Mouse (Mus musculus): ENCODE measurements around the gene Plekha8. TPM values are rescaled to one million over a fixed set of nuclear protein-coding genes. Genes with fewer than 3 reads are reported as not detected.

The Plekha8 gene
- polyA plus RNA-seq, 1 experiment from 2014 or later, result 16.5 TPM

GRCm38 (mm10) chr6:54620357-54620756 is 25.4 kb downstream of the Plekha8 start:
- no peak overlapping the region for H3K27ac ChIP-seq (replicated peaks)
- H3K27me3 ChIP-seq (ENCODE audit: low read depth, poor library complexity, severe bottlenecking), result no peaks in the 10 kb centered on the region
- no peaks in the 10 kb centered on the region for H3K9me3 ChIP-seq (replicated peaks)
- peaks cover 36% of the 10 kb centered on the region for H3K36me3 ChIP-seq
- no peaks in the 10 kb centered on the region for H3K4me1 ChIP-seq
- WGBS, result 86% methylated on average over 4 of the region's 4 CpGs
- H3K4me3 ChIP-seq, result no peak overlapping the region
- no peak for DNase-seq (ENCODE audit: low spot score)

- no peaks in the 10 kb centered on the region for H3K9me3 ChIP-seq (replicated peaks)
- WGBS, result 90% methylated on average over 3 of the region's 3 CpGs
- DNase-seq (ENCODE audit: low spot score), result no peak
- H3K4me1 ChIP-seq, result no peaks in the 10 kb centered on the region
- peaks cover 60% of the 10 kb centered on the region for H3K36me3 ChIP-seq
- no peaks in the 10 kb centered on the region for H3K27me3 ChIP-seq (ENCODE audit: low read depth, poor library complexity, severe bottlenecking)
- H3K27ac ChIP-seq (replicated peaks), result no peak overlapping the region
- H3K4me3 ChIP-seq, result no peak overlapping the region
Observed at GRCm38 (mm10) chr6:54628381-54628780, 33.5 kb downstream of the Plekha8 start.

GRCm38 (mm10) chr6:54629734-54630133 is 34.8 kb downstream of the Plekha8 start:
- no peak overlapping the region for H3K27ac ChIP-seq (replicated peaks)
- H3K27me3 ChIP-seq (ENCODE audit: low read depth, poor library complexity, severe bottlenecking), result no peaks in the 10 kb centered on the region
- no peaks in the 10 kb centered on the region for H3K4me1 ChIP-seq
- peak; percentile 18 for DNase-seq (ENCODE audit: low spot score)
- no peak overlapping the region for H3K4me3 ChIP-seq
- H3K36me3 ChIP-seq, result peaks cover 50% of the 10 kb centered on the region
- 39% methylated on average over 7 of the region's 7 CpGs for WGBS
- H3K9me3 ChIP-seq (replicated peaks), result no peaks in the 10 kb centered on the region

GRCm38 (mm10) chr6:54631462-54631861 is 36.6 kb downstream of the Plekha8 start:
- DNase-seq (ENCODE audit: low spot score), result no peak
- Histone ChIP-seq H3K9me3 (replicated peaks) (no peaks in the 10 kb centered on the region), H3K27me3 (ENCODE audit: low read depth, poor library complexity, severe bottlenecking) (no peaks in the 10 kb centered on the region), H3K4me1 (no peaks in the 10 kb centered on the region), H3K4me3 (no peak overlapping the region), H3K36me3 (peaks cover 39% of the 10 kb centered on the region), H3K27ac (replicated peaks) (no peak overlapping the region)
- WGBS, result 65% methylated on average over 3 of the region's 3 CpGs

GRCm38 (mm10) chr6:54639877-54640276 is 45.0 kb downstream of the Plekha8 start:
- no peaks in the 10 kb centered on the region for H3K27me3 ChIP-seq (ENCODE audit: low read depth, poor library complexity, severe bottlenecking)
- no peaks in the 10 kb centered on the region for H3K9me3 ChIP-seq (replicated peaks)
- no peak for DNase-seq (ENCODE audit: low spot score)
- no peaks in the 10 kb centered on the region; the same call in 1 of the 2 replicates for H3K4me1 ChIP-seq
- H3K4me3 ChIP-seq, result no peak overlapping the region
- H3K36me3 ChIP-seq, result peaks cover 12% of the 10 kb centered on the region; the same call in 1 of the 2 replicates
- no peak overlapping the region for H3K27ac ChIP-seq (replicated peaks)
- WGBS, result 95% methylated on average over 3 of the region's 3 CpGs

GRCm38 (mm10) chr6:54641953-54642352 is 47.0 kb downstream of the Plekha8 start:
- DNase-seq (ENCODE audit: low spot score), result no peak
- Histone ChIP-seq H3K9me3 (replicated peaks) (no peaks in the 10 kb centered on the region), H3K36me3 (peaks cover 12% of the 10 kb centered on the region; the same call in 1 of the 2 replicates), H3K27ac (replicated peaks) (no peak overlapping the region), H3K4me1 (no peaks in the 10 kb centered on the region; the same call in 1 of the 2 replicates), H3K27me3 (ENCODE audit: low read depth, poor library complexity, severe bottlenecking) (no peaks in the 10 kb centered on the region), H3K4me3 (no peak overlapping the region)
- 88% methylated on average over 2 of the region's 2 CpGs for WGBS

- H3K27ac ChIP-seq (replicated peaks), result no peak overlapping the region
- H3K4me1 ChIP-seq, result no peaks in the 10 kb centered on the region; the same call in 1 of the 2 replicates
- WGBS, result 88% methylated on average over 4 of the region's 4 CpGs
- no peaks in the 10 kb centered on the region for H3K9me3 ChIP-seq (replicated peaks)
- DNase-seq (ENCODE audit: low spot score), result no peak
- H3K27me3 ChIP-seq (ENCODE audit: low read depth, poor library complexity, severe bottlenecking), result no peaks in the 10 kb centered on the region
- no peak overlapping the region for H3K4me3 ChIP-seq
- peaks cover 11% of the 10 kb centered on the region; the same call in 1 of the 2 replicates for H3K36me3 ChIP-seq
Observed at GRCm38 (mm10) chr6:54643181-54643580, 48.3 kb downstream of the Plekha8 start.

GRCm38 (mm10) chr6:54655471-54656095 is 60.7 kb downstream of the Plekha8 start:
- WGBS, result 86% methylated on average over 11 of the region's 11 CpGs
- Histone ChIP-seq H3K27ac (replicated peaks) (no peak overlapping the region), H3K4me3 (no peak overlapping the region), H3K9me3 (replicated peaks) (no peaks in the 10 kb centered on the region), H3K36me3 (no peaks in the 10 kb centered on the region), H3K27me3 (ENCODE audit: low read depth, poor library complexity, severe bottlenecking) (no peaks in the 10 kb centered on the region), H3K4me1 (no peaks in the 10 kb centered on the region)
- no peak for DNase-seq (ENCODE audit: low spot score)

- Histone ChIP-seq H3K4me1 (no peaks in the 10 kb centered on the region), H3K27ac (replicated peaks) (no peak overlapping the region), H3K4me3 (no peak overlapping the region), H3K36me3 (no peaks in the 10 kb centered on the region), H3K27me3 (ENCODE audit: low read depth, poor library complexity, severe bottlenecking) (no peaks in the 10 kb centered on the region), H3K9me3 (replicated peaks) (no peaks in the 10 kb centered on the region)
- no peak for DNase-seq (ENCODE audit: low spot score)
- 93% methylated on average over 6 of the region's 6 CpGs for WGBS
Observed at GRCm38 (mm10) chr6:54657861-54658260, 63.0 kb downstream of the Plekha8 start.

- no peaks in the 10 kb centered on the region for H3K4me1 ChIP-seq
Observed at GRCm38 (mm10) chr6:54669868-54670267, 75.0 kb downstream of the Plekha8 start.

GRCm38 (mm10) chr6:54672901-54673300 is 78.0 kb downstream of the Plekha8 start:
- no peaks in the 10 kb centered on the region for H3K27me3 ChIP-seq (ENCODE audit: low read depth, poor library complexity, severe bottlenecking)
- H3K27ac ChIP-seq (replicated peaks), result no peak overlapping the region
- no peak overlapping the region for H3K4me3 ChIP-seq
- no peak for DNase-seq (ENCODE audit: low spot score)
- H3K9me3 ChIP-seq (replicated peaks), result no peaks in the 10 kb centered on the region
- no peaks in the 10 kb centered on the region for H3K4me1 ChIP-seq
- 45% methylated on average over 5 of the region's 5 CpGs for WGBS
- no peaks in the 10 kb centered on the region for H3K36me3 ChIP-seq

More at GRCm38 (mm10) chr6:54669868-54670267, 75.0 kb downstream of the Plekha8 start:
- H3K4me3 ChIP-seq, result no peak overlapping the region
- DNase-seq (ENCODE audit: low spot score), result no peak
- 91% methylated on average over 6 of the region's 6 CpGs for WGBS
- H3K9me3 ChIP-seq (replicated peaks), result no peaks in the 10 kb centered on the region; the same call in 1 of the 2 replicates
- no peaks in the 10 kb centered on the region for H3K36me3 ChIP-seq
- H3K27ac ChIP-seq (replicated peaks), result no peak overlapping the region
- no peaks in the 10 kb centered on the region for H3K27me3 ChIP-seq (ENCODE audit: low read depth, poor library complexity, severe bottlenecking)

GRCm38 (mm10) chr6:54679686-54680085 is 84.8 kb downstream of the Plekha8 start:
- DNase-seq (ENCODE audit: low spot score), result no peak
- Histone ChIP-seq H3K27me3 (ENCODE audit: low read depth, poor library complexity, severe bottlenecking) (peaks cover 33% of the 10 kb centered on the region), H3K27ac (replicated peaks) (no peak overlapping the region), H3K4me1 (peaks cover 19% of the 10 kb centered on the region), H3K36me3 (no peaks in the 10 kb centered on the region), H3K4me3 (no peak overlapping the region), H3K9me3 (replicated peaks) (no peaks in the 10 kb centered on the region)
- WGBS, result 82% methylated on average over 5 of the region's 5 CpGs

- H3K36me3 ChIP-seq, result no peaks in the 10 kb centered on the region
- WGBS, result 5% methylated on average over 48 of the region's 48 CpGs
- H3K27me3 ChIP-seq (ENCODE audit: low read depth, poor library complexity, severe bottlenecking), result peaks cover 33% of the 10 kb centered on the region
- H3K4me3 ChIP-seq, result peak within 1 kb of the TSS; percentile 96
- peaks cover 19% of the 10 kb centered on the region for H3K4me1 ChIP-seq
- H3K9me3 ChIP-seq (replicated peaks), result no peaks in the 10 kb centered on the region
- H3K27ac ChIP-seq (replicated peaks), result peak within 1 kb of the TSS; percentile 88
- DNase-seq (ENCODE audit: low spot score), result peak; percentile 96
Observed at GRCm38 (mm10) chr6:54680891-54681745, 86.2 kb downstream of the Plekha8 start, which contains the start of gene Mturn. Gene Mturn (plus strand): TSS chr6:54681624.
